Mouse (Mus musculus) hematopoietic stem cell, adult 5-6 weeks (primary cell): ENCODE results near the gene Mllt1. TPM values are rescaled to one million over a fixed set of nuclear protein-coding genes. Genes with fewer than 3 reads are reported as not detected.

Experiments used
- ATAC-seq, 2 experiments: fragments of 125-278 bp in 1 of 2; replicated peaks in 1 of 2; 2 replicates each; pipeline ENCODE4 v1.8.0; 2016 to 2017; ENCODE audit warnings: inconsistent platforms in 2 of 2, mild to moderate bottlenecking in 2 of 2, moderate number of reproducible peaks in 2 of 2, low read depth in 1 of 2, moderate TSS enrichment in 1 of 2; ENCODE audit not compliant: low FRiP score in 2 of 2, poor library complexity in 2 of 2, severe bottlenecking in 2 of 2, insufficient read depth in 1 of 2, low TSS enrichment in 1 of 2
- total RNA-seq: library from RNA; stranded (forward); fragments of 172-1452, 232-1000 nt; gene quantifications from 2 replicates; pipeline ENCODE4 v1.2.3, GENCODE M21; 2017

Gene Mllt1
- total RNA-seq, 1 experiment from 2014 or later: 19.3 TPM

DNA sequence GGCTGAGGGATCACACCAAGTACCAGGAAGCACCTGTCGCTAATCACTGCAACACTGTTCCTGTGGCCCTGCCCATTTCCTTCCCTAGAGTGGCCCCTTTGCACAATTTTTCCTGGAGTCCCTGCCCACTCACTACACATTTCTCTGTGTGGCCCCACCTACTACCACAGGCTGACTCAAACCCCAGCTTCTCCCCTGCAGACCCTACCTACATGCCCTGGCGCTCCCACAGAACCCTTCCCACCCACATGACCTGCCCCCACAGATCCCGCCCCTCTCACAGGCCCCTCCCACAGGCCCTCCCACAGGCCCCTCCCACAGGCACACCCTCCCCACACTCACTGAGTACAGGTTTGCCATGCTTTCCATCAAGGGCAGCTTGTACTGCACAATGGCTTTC, 74.0 kb downstream of the Mllt1 start:
- peak; percentile 94 for ATAC-seq

DNA sequence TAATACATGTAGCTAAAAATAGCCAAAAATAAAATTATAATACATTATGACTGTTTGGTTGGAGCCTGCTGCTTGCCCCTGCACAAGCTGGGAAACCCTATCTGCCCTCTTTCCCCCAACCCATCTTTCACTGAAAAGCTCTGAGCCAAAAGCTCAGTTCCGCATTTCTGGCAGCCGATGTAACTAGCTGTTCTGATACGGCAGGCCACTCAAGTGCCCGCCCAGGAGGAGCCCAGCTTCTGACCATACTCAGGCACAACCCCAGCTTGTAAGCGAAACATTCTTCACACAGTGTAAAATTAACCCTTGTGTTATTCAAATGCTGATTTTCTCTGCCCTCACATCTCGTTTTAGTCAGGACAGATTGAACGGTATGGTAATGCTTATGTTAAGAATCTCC, 76.3 kb downstream of the Mllt1 start:
- ATAC-seq: peak; percentile 51 to 58

DNA sequence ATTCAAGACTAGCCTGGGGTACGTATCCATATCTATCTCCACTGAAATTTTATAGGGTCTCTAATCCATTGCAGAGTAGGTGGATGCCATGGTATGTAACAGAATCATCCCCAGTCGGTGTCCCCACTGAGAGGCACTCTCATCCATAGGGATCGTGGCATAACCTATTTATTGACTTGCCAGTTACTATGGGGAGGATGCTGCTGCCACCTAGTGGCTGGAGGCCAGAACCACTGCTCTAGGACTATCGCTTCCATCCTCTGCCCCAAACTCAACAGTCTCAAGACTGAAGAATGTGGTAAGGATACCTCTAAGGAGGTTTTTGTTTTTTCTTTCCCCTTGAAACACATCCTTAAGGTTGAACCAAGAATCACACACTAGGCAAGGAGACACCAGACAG, 77.0 kb downstream of the Mllt1 start:
- ATAC-seq: no peak; a peak in 1 of 4 replicates

DNA sequence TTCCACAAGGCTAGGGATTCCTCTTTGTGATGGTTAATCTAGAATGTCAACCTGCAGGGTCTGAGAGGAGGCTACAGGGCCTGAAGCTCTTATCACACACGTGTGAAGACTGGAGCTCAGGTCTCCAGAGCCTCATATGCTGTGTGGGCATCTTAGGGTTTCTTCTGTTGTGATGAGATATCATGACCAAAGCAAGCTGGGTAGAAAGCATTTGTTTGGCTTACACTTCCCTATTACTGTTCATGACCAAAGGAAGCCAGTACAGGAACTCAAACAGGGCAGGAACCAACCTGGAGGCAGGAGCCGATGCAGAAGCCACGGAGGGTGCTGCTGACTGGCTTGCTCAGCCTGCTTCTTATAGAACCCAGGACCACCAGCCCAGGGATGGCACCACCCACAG, 79.8 kb downstream of the Mllt1 start:
- peak; percentile 6 to 43; a peak in 3 of 4 replicates for ATAC-seq

- ATAC-seq: no peak
Measured at GRCm38 (mm10) chr17:56851167-56851566, 84.0 kb downstream of the Mllt1 start.

GRCm38 (mm10) chr17:56849710-56850109, 85.5 kb downstream of the Mllt1 start:
- no peak for ATAC-seq

- ATAC-seq: no peak
Measured at GRCm38 (mm10) chr17:56848785-56849184, 86.4 kb downstream of the Mllt1 start.

GRCm38 (mm10) chr17:56843678-56844077, 91.5 kb downstream of the Mllt1 start:
- ATAC-seq: peak; percentile 43 to 57

Other genes with a start within 250 kb of the Mllt1 start
- 42.8 and 67.8 TPM in 2 replicates for gene Ndufa11, start 217.6 kb downstream of the Mllt1 start, total RNA-seq
- 12.5 and 12.9 TPM in 2 replicates for gene Vmac, start 217.4 kb downstream of the Mllt1 start, total RNA-seq
- gene Nrtn, start 177.9 kb downstream of the Mllt1 start, total RNA-seq: not detected in 2 replicates
- gene Dus3l, start 170.7 kb downstream of the Mllt1 start, total RNA-seq: 21.0 and 26.2 TPM in 2 replicates
- gene Prr22, start 165.2 kb downstream of the Mllt1 start, total RNA-seq: 1.4 TPM in 1 of 2 replicates, not detected in the other
- gene Rfx2, start 104.4 kb downstream of the Mllt1 start, total RNA-seq: 5.0 and 5.1 TPM in 2 replicates
- not detected in 2 replicates for gene Acsbg2, start 61.0 kb downstream of the Mllt1 start, total RNA-seq
- gene 1700061G19Rik, start 59.9 kb downstream of the Mllt1 start, total RNA-seq: 0.44 TPM in 1 of 2 replicates, not detected in the other
- not detected in 2 replicates for gene Acer1, start 46.7 kb upstream of the Mllt1 start, total RNA-seq
- 43.0 and 66.4 TPM in 2 replicates for gene Clpp, start 54.9 kb upstream of the Mllt1 start, total RNA-seq
- gene Alkbh7, start 61.9 kb upstream of the Mllt1 start, total RNA-seq: 13.2 and 18.7 TPM in 2 replicates
- not detected in 2 replicates for gene Pspn, start 64.6 kb upstream of the Mllt1 start, total RNA-seq
- gene Gtf2f1, start 75.9 kb upstream of the Mllt1 start, total RNA-seq: 89.5 and 124 TPM in 2 replicates
- 0.56 TPM in 1 of 2 replicates, not detected in the other for gene Gm17949, start 76.1 kb upstream of the Mllt1 start, total RNA-seq
- 67.1 and 94.5 TPM in 2 replicates for gene Khsrp, start 96.1 kb upstream of the Mllt1 start, total RNA-seq
- not detected in 2 replicates for gene Slc25a41, start 106.2 kb upstream of the Mllt1 start, total RNA-seq
- 0.56 TPM in 1 of 2 replicates, not detected in the other for gene Crb3, start 123.7 kb upstream of the Mllt1 start, total RNA-seq
- gene Slc25a23, start 124.4 kb upstream of the Mllt1 start, total RNA-seq: 5.1 and 9.7 TPM in 2 replicates
- gene Dennd1c, start 143.1 kb upstream of the Mllt1 start, total RNA-seq: 21.1 and 24.2 TPM in 2 replicates
- gene Tubb4a, start 152.4 kb upstream of the Mllt1 start, total RNA-seq: 0.30 TPM in 1 of 2 replicates, not detected in the other
- 2.5 and 2.8 TPM in 2 replicates for gene Tnfsf9, start 169.9 kb upstream of the Mllt1 start, total RNA-seq
- gene Cd70, start 214.4 kb upstream of the Mllt1 start, total RNA-seq: 0.75 TPM in 1 of 2 replicates, not detected in the other